Mouse (Mus musculus) MEL (cell line): ENCODE measurements around the gene Zswim4.

Experiments used
- CHD2 ChIP-seq: IDR thresholded peaks from 2 replicates; pipeline ENCODE4 v1.6.1; 2011; ENCODE audit warnings: low read length, improper control_type of control experiment
- EP300 ChIP-seq, 2 experiments: IDR thresholded peaks; 2 replicates each; pipeline ENCODE4 v1.6.1; 2011; ENCODE audit warnings: improper control_type of control experiment in 2 of 2, low read length in 2 of 2, low read depth in 1 of 2, mild to moderate bottlenecking in 1 of 2
- POLR2A ChIP-seq, 2 experiments: IDR thresholded peaks; 2 replicates each; pipeline ENCODE4 v1.6.1; 2011 to 2012; ENCODE audit warnings: low read length in 2 of 2, mild to moderate bottlenecking in 2 of 2, control low read depth in 1 of 2, improper control_type of control experiment in 1 of 2, low read depth in 1 of 2, moderate library complexity in 1 of 2; ENCODE audit not compliant: control insufficient read depth in 1 of 2, insufficient read depth in 1 of 2, poor library complexity in 1 of 2
- POLR2AphosphoS5 ChIP-seq: IDR thresholded peaks from 2 replicates; pipeline ENCODE4 v1.6.1; 2012; ENCODE audit warnings: low read depth, borderline replicate concordance, mild to moderate bottlenecking, inconsistent platforms, low read length, moderate library complexity, mixed read lengths
- USF1 ChIP-seq: IDR thresholded peaks from 2 replicates; pipeline ENCODE4 v1.6.1; 2014; ENCODE audit warnings: low read depth, mild to moderate bottlenecking, inconsistent platforms, low read length, improper control_type of control experiment, moderate library complexity

- TF ChIP-seq POLR2AphosphoS5 (no peak), CHD2 (no peak), EP300 (IDR thresholded peaks at IDR 0.05; ENCODE audit: low read depth in 1 of 2, low read length in 2 of 2) (peak in 1 of 2 experiments; percentile 19; a peak in 1 of 4 replicates), POLR2A (IDR thresholded peaks at IDR 0.05; ENCODE audit: control insufficient read depth in 1 of 2, insufficient read depth in 1 of 2, low read depth in 1 of 2, low read length in 2 of 2, poor library complexity in 1 of 2) (no peak), USF1 (no peak)
These were observed 29.0 kb downstream of the Zswim4 start for GRCm38 (mm10) chr8:84207811-84208210.
